Mouse (Mus musculus): ENCODE measurements around the gene Cenpa.

DNA sequence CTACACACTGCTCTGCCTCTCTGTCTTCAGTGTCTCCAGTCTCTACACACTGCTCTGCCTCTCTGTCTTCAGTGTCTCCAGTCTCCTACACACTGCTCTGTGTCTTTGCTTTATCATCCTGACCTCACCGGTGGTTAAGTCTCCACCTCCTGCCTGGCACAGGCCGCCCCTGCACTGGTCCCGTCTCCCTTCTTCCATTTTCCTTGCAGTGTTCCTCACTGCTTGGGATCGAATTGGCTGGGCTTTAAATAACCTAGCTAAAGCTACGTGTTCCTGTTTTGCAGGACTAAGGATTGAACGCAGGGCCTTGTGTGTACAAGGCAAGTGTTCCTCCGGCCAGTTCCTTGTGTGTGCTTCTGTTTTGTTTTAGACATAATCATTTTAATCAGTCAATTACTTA, 3.5 kb downstream of the Cenpa start:
- TF ChIP-seq CTCF (IDR thresholded peaks at IDR 0.05; ENCODE audit: control insufficient read depth, insufficient read depth, insufficient read length) (no peak), MYOD1 (IDR thresholded peaks at IDR 0.05; ENCODE audit: control insufficient read depth, insufficient read length, low read depth) (no peak), USF1 (IDR thresholded peaks at IDR 0.05; ENCODE audit: low read depth) (no peak), MAX (IDR thresholded peaks at IDR 0.05) (no peak), CEBPB (IDR thresholded peaks at IDR 0.05; ENCODE audit: low read depth) (no peak), MYOG (IDR thresholded peaks at IDR 0.05; ENCODE audit: control insufficient read depth, extremely low read depth, insufficient read length) (no peak)
